Mouse (Mus musculus) spleen, adult 2 months (tissue): ENCODE results near the gene Fzd7.

Experiments used
- CTCF ChIP-seq: fragments of 200-500 bp; IDR thresholded peaks from 2 replicates; pipeline ENCODE4 v1.5.1; 2011; ENCODE audit warnings: mild to moderate bottlenecking, inconsistent platforms; ENCODE audit not compliant: insufficient read depth, insufficient read length, insufficient replicate concordance; ENCODE audit errors: extremely low read depth
- POLR2A ChIP-seq: fragments of 200-500 bp; IDR thresholded peaks from 2 replicates; pipeline ENCODE4 v1.6.1; 2011; ENCODE audit warnings: low read depth, low read length, inconsistent platforms

GRCm38 (mm10) chr1:59444127-59444660, 38.0 kb upstream of the Fzd7 start:
- TF ChIP-seq CTCF: no peak
- TF ChIP-seq POLR2A: no peak
